Mouse (Mus musculus): Measurements from ENCODE around the gene Dqx1.
A peak's percentile ranks its signal among the peaks of the same experiment; 100 is the strongest.

Gene Dqx1

GRCm38 (mm10) chr6:83071220-83071619 lies 13.6 kb downstream of the Dqx1 start:
- no peak for DNase-seq

- no peak for DNase-seq
Measured at GRCm38 (mm10) chr6:83074979-83075378, 17.3 kb downstream of the Dqx1 start.

DNA sequence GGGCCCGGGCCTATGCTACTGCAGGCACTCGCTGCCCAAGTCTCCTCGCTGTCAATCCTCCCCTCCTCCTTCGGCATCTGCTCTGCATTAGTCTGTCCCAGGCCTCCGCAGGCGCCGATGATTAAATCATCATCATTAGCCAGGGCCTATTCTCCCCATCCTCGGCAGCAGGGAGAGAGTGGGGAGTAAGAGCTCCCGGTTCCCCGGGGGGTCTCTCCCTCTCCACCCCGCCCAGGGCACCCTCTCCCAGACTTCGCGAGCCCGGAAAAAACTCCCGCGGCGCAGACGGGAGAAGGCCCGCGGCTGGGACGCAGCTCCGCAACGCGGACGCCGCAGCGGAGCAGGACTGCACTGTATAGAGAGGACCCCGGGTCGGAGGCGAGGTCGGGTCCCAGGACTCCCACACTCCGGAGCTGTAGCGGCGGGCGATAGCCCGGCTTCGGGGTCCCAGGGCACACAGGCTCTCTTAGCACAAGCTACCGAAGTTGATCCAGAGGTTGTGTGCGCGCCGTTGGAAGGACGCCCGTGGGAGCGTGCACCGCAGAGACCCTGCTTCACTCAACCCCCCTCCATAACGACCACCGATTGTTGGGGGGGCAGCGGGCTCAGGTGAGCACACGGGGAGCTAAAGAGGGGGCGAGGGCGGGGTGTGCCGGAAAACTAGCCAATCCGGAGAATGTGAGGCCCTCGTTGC lies 20.1 kb downstream of the Dqx1 start, which contains the start of gene Pcgf1:
TSS of gene Pcgf1 (plus strand) at position 240 of the 694 bp plus-strand sequence.
- no peak for DNase-seq

GRCm38 (mm10) chr6:83078324-83078858 lies 20.7 kb downstream of the Dqx1 start:
- DNase-seq, result peak; percentile 98

DNA sequence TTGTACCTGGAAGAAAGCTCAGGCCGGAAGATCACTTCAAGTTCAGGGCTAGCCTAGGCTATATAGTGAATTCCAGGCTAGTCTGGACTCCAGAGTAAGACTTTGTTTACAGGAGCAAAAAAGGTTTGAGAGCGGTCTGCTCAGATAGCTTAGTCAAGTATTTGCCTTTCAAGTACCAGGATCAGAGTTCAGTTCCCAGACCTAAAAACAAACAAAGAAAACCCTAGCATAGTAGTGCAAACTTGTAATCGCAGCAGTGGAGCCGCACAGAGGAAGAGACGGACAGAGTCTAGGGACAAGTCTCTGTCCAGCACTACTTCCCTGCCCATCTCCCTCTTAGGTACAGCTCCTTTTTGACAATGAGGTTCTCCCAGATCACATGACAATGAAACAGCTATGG lies 22.6 kb downstream of the Dqx1 start:
- no peak for DNase-seq

- no peak for DNase-seq
Measured at GRCm38 (mm10) chr6:83083497-83083896, 25.9 kb downstream of the Dqx1 start.

DNA sequence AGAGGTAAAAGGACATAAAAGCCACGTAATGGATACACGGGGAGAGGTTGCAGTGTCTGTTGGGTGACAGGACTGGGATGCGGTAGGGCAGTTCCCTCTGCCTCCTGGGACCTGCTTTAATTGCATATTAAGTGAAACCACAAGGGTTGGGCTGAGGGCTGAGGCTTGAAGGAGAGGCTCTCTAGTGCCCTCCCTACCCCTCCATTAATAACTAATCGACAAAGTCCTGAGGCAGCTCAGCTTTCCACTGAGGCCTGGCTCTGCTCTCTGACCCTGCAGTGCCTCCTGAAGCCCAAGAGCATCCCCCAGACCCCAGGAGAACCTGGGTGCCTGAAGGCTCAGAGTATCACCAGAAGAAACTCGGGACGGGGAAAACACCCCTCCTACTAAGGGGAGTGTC lies 26.8 kb downstream of the Dqx1 start:
- no peak for DNase-seq

DNA sequence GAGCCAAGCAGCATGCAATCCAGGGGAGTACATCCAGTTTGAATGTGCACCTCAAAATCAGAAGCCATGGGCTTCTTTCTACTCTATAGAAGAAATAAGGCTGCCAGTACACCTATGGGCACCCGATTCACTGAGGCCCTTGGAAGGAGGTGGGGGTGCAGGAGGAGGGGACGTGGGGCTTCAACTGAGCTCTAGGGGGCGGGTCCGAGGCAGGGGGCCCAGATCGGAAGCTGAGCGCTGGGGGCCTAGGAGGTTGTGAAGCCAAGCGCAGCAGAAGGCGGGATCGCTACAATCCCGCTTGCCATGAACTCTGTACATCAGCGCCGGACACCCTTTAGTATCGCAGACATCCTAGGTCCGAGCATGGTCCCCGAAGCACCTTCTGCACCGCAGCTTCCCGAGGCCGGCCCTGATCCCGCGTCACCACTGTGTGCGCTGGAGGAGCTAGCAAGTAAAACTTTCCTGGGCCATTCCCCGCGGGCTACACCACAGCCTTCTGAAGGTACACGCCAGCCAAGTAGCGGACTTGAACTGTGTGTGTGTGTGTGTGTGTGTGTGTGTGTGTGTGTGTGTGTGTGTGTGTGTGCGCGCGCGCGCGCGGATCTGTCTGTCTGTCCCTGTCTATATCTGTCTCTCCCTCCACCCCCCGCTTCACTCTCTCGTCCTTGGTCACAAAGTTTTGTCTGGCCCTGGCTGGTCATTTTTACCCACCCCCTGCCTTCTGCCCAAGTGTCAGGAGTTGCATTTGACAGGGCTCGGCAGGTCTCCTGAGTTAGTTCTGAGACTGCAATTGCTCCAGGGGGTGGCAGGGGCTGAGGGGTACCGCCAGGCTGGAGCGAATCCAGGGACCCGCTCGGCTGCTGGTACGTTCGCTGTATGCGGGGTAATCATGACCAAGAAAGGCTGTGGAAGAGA lies 28.7 kb downstream of the Dqx1 start, which contains the start of gene Lbx2:
TSS of gene Lbx2 (plus strand) at position 247 of the 915 bp plus-strand sequence.
- no peak for DNase-seq

- DNase-seq, result no peak
Measured at GRCm38 (mm10) chr6:83087205-83087925, 29.7 kb downstream of the Dqx1 start.

GRCm38 (mm10) chr6:83087926-83088260 lies 30.2 kb downstream of the Dqx1 start:
- no peak for DNase-seq

- DNase-seq, result no peak
Measured at GRCm38 (mm10) chr6:83092416-83093127, 34.9 kb downstream of the Dqx1 start.

- DNase-seq, result no peak
Measured at GRCm38 (mm10) chr6:83095968-83096367, 38.3 kb downstream of the Dqx1 start.

DNA sequence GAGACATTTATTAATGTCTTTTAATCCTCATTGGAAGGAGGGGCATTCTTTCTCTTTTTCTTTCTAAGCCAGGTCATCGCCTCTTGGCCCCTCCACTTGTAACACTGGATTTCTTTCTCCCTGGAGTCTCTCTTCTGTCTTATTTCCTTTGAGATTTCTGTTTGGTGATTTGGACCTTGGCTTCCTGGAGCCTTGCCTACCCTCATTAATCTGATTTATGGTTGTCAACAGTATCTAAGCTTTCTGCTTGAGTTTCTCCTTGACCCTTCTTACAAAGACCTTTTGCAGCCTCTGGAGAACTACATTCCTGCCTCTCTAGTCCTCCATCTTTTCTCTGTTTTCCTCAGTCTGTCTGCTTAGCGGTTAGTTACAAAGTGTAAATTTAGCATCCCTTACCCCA lies 40.8 kb downstream of the Dqx1 start:
- no peak for DNase-seq

GRCm38 (mm10) chr6:83101316-83101687 lies 43.7 kb downstream of the Dqx1 start, which contains the start of the genes Ccdc142 and Gm42688:
Gene Ccdc142, plus strand, starts transcription at chr6:83101601.
Gene Gm42688, plus strand, starts transcription at chr6:83101617.
- peak; percentile 87 for DNase-seq

DNA sequence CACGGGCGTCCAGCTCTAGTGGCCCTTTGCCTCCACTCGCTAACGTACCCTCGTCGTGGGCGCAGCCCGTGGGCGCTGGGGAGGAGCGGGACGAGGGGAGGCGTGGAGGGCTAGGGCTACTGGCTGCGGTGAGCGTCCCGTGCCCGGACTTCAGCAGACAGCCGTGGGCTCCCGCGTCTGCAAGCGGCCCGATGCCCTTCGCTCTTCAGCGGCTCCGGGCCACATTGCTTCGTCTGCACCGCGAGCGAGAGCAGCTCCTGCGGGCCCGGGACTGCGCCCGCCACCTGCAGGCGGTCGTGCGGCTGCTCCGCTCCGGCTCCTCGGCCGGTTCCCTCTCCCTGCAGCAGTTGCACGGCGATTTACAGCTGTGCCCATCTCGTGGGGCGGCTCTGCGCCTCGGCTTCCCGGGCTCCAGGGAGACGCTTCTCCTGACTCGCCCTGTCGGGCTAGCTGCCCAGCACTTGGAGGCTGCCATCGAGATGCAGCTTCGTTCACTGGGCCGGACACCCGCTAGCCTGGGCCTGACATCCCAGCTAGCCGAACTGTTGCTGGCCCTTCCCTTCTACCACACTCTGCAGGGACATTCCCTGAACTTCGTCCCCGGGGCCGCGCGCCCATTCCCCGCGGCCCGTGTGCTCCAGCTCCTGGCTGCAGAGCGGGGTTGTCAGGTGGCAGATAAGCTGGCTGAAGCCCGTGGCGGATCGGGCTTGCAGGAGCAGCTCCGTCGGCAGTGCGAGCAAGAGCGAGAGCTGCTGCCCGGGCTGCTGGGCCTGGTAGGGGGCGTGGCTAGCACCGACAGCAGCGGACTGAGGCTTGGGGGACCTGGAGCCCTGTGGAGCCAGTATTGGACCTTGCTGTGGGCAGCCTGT lies 44.3 kb downstream of the Dqx1 start:
- peak; percentile 72 for DNase-seq

- no peak for DNase-seq
Measured at GRCm38 (mm10) chr6:83103130-83103650, 45.5 kb downstream of the Dqx1 start.

- DNase-seq, result no peak
Measured at GRCm38 (mm10) chr6:83104158-83104557, 46.5 kb downstream of the Dqx1 start.

- no peak for DNase-seq
Measured at GRCm38 (mm10) chr6:83107566-83108400, 50.1 kb downstream of the Dqx1 start.

GRCm38 (mm10) chr6:83108762-83109668 lies 51.4 kb downstream of the Dqx1 start, which contains the start of gene Mrpl53:
Gene Mrpl53, plus strand, starts transcription at chr6:83109040.
- DNase-seq, result peak; percentile 86

All from right cerebral cortex, postnatal 25 days (tissue).